Mouse (Mus musculus) thymus, postnatal 4 days (tissue): ENCODE data around the gene Aar2.
A peak's percentile ranks its signal among the peaks of the same experiment; 100 is the strongest.

Experiments
- DNase-seq: peaks from one replicate; pipeline ENCODE4 v3.0.0; 2021

Aar2 gene

DNA sequence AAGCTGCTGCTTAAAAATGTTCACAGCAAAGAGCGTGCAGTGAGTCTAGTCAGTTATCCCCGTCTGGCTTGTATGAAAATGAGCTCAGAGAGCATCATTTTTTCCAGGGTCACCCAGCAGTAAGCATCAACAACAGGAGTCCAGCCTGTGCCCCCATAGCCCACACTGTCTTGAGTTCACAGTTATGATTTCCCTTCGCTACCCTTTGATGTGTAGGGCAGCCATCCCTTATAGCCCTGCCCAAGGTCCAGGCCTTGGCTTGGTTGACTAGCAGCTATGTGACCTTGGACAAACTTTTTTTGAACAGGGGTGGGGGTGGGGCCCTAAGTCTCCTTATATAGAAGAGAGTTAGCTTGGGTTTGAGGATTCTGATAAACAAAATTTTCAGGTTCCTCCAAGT lies 21.9 kb downstream of the Aar2 start:
- DNase-seq = no peak

DNA sequence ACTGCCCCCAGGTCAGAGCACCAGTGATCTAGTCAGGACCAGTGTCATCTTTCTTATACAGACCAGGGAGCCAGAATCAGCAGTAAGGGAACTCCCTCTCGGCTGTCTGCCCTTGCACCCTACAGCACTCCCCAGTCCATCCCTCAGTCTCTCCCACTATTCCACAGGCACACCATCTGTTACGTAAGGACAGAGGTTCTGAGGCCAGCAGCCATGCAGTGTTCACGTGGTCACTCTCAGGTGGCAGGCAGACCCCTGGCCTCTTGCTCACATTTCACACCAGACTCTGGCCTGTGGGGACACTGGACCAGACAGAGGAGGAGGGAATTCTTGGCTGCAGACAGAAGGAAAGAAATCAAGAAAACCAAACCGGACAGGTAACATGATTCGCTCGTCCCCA lies 24.1 kb downstream of the Aar2 start:
- DNase-seq = no peak

DNA sequence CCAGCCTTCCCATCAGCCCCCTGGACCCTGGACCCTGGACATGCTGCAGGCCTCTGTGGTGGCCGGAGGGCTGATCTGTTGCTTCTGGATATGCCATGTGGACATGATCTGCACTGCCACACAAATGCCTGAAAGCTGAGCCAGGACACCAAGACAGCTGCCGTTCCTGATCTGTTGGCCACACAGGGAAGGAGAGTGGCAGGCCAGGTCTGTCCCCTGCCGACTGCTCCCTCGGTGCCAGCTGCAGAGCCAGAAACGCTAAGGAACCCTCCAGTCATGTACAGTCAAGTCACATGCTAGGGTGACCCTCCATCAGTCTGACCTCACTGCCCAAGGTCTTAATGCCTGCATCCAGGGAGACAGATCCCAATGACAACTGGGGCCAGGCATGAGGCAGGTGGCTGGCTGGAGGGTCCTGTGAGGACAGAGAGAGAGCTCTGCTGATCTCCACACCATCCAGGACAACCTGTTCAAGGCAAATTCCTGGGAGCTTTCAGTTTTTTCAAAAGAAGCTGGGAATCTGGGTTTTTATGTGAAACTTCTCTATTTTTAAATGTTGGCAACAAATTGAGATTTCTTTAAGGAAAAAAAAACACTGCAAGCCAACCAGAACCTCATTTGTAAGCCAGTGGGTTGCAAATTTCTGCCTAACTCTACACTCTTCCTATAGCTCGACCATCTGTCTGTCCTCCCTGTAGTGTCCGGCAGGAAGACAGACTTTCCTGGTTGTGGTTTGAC lies 29.6 kb downstream of the Aar2 start:
- DNase-seq = no peak

DNA sequence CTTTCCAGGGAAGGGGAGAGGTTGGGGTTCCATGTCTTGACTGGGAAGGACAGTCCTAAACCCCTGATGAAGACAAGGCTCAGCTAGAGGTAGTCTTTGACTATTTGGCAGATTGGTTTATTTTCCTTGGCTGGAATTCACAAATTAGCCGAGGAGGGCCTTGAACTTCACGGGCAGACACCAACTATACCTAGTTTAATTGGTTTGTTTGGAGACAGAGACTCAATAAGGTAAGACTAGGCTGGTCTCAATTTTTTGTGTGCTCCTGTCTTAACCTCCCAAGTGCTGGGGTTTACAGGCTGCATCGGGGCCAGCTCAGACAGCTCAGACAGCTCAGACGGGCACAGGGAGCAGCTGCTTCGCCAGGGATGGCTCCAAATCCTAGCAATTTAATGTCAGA lies 33.1 kb downstream of the Aar2 start:
- DNase-seq = no peak

DNA sequence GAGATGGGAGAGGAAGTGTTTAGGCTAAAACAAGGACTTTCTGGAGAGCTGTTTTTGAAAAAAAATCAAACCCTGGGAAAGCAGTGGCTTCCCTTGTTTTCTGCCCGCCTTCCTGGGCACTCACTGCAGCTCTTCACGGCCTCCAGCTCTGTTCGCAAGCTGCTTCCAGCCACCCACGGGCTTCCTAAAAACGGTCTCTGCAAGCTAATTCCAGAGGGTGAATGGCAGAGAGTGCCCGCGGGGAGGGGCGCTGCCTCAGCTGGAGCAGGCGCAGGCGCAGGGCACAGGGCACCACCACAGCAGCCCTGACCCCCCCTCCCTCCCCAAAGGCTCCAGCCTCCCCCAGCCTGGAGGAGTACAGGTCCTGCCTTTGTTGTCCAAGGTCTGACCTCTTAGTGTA lies 33.9 kb downstream of the Aar2 start:
- DNase-seq = no peak

DNA sequence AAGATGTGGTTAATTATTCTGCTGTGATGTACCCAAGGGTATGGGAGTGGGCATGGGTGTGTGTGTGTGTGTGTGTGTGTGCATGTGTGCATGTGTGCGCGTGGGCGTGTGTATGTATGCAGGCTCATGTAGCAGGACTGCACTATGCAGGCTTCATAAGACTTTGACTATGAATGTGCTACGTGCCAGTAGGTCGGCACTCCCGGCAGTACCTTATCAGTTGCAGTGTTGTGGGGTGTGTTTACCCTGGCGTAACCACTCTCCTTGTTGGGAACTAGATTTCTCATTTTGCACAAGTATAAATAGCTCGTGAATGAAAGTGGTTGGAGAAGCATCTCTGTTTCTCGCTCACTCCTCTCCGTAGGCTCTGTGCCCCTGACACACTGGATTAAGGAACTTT lies 35.5 kb downstream of the Aar2 start:
- no peak for DNase-seq

DNA sequence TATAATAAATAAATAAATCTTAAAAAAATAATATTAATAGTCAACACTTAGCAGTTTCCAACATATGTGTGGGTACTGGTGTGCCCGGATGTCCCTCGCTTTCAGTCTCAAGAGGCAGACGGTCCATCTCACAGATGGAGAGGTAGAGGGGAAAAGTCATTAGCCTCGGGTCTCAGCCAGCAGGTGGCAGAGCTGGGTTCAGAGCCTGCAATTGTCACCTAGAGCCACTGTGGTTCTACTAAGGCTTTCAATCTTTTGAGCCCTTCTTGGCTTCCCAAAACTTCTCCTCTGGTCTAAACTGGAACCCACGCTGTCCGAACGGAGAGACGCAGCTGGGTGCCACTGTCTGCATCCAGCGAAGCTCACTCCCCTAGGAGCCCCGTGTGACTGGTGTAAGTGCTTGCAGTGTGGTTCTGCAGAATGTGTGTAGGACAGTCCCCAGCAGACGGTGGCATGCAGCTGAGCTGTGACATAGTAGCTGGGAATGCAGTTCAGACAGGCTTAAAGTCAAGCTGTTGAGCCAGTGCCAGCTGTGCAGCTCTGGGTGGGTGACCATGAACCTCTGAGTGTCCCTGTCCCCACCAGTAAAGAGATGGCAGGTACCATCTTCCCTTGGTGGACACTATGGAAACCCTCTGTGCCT lies 36.9 kb downstream of the Aar2 start:
- peak; percentile 61 for DNase-seq

DNA sequence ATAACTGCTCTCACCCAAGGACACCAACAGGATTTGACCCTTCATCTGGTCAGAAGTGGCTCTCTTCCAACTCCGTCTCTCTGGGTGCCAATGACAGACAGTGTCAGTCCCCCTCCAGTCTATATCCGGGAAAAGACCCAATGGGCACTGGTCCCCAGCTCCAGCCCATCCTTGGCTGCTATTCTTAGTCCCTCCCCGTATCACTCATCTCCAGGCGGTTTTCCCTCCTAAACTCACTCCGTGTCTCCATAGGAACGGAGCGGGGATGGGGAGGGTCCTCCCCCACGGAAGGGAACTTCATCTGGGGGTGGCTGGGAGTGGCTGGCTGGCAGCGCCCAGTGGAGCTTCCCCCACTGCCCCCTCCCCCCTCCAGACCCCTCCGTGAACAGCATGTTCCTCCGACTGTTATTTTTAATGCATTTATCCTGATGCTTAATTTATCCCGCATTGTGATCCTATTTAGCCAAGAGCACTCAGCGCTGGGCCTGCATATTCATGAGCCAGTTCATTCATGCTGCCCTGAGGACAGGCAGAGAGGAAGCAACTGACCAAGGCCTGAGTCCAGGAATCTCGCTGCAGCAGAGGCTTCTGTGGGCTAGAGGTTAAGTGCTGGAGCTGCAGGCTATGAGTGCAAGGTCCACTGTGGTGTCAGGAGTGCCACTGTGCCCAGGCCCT lies 37.5 kb downstream of the Aar2 start:
- DNase-seq = no peak

DNA sequence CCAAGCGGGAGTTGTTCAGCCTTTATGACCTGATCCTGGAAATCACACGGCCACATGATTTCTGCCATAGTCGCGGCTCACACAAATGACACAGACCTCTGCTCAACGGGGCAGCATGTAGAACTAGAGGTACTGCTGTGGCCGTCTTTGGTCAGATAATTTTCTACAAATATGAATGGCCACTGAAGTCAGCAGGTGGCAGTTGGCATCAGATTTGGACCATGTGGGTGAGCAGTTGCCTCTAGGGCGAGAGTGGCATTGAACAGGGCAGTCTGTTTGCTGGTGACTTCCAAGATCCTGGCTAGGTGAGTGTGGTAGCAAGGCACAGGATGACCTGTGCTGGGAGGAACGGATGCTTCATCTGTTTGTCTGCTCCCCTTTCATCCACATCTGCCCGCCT lies 42.1 kb downstream of the Aar2 start:
- no peak for DNase-seq

DNA sequence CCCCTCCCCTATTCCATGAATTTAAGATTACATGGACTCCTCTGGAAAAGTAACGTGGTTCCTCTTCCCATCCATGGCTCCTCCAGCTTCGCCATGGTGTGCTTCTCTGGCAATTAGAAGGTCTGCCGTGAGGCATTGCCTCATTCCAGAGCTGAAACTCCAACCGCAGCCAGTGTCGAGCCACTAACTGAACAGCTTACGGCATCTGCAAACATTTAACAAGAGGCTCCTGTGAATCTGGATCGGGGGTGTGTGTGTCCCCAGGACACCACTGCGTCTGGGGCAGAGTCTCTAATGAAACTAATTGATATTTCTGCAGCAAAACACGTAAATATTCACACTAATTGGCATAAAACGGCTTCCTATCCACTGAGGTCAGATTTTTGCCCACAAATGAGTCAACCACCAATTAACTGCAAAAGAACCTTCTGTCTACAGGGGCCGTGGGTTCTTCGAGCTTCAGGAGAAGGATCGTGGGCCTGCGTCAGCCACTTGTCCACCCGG lies 47.7 kb downstream of the Aar2 start:
- DNase-seq = no peak

DNA sequence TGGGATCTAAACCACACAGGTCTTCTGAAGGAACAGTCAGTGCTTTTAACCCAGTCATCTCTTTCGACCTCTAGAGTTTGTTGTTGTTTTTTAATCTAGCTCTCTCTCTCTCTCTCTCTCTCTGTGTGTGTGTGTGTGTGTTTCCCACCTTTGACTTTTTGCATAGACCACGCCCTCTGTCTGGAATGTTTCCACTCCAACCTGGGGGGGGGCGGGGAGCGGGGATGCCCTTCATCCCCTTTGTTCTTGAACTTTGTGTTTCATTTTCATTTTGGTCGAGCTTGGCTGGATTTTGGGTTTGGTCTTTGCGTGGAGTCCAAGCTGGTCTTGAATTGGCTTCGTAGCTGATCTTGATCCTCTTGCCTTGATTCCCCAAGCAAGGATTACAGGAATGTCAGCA lies 55.2 kb downstream of the Aar2 start:
- DNase-seq = no peak

DNA sequence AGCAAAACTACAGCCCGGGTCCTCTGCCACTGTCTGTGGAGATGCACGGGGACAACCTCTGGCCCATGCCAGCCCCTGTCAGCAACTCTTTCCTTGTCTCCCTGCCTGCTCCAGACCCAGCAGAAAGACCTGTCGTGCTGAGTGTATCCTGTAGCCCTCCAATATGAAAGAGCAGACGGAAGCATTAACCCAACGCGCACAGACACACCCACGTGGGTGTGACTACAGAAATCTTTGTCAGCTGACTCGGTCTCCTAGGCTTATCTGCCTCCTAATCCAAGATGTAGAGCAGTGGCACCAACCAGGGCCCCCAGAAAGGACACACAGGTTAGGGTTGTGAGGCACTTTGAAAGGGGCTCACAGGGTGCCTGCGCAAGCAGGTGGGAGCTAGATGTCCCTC lies 56.3 kb downstream of the Aar2 start:
- DNase-seq = no peak

DNA sequence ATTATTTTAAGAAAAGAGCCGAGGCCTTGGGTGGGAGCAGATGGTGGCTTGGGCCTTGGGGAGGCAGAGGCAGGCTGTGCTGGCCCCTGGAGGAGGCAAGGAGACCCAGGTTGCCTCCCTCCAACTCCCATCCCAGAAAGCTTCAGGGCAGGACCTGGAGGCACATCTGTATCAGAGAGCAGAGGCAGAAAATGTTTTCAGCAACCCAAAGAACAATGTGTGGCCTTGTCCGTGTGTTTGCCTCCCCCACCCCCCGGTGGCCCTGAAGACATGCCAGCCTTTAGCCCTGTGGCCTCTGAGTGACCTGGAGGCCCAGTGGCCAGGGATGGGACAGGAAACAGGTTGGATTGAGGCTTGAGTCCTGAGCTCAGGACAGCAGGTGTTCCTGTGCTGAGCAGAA lies 57.8 kb downstream of the Aar2 start:
- DNase-seq = no peak

DNA sequence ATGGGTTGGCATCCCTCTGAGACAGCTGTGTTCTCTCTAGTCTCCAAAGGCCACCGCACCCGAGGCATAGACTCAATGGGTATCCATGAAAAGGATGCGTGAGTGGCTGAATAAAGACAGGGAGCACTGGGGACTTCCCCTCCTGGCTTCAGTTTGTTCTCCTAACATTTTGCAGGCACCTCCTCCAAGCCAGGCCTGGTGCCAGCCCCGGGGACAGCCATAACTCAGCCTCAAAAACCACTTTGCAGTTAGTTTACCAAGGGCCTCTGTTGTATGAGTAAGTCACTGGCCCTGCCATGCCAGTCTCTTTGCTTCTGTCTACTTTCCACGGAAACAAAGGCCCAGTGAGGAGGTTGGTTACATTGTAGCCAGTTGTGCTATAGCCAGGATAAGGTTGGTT lies 58.6 kb downstream of the Aar2 start:
- DNase-seq = no peak

DNA sequence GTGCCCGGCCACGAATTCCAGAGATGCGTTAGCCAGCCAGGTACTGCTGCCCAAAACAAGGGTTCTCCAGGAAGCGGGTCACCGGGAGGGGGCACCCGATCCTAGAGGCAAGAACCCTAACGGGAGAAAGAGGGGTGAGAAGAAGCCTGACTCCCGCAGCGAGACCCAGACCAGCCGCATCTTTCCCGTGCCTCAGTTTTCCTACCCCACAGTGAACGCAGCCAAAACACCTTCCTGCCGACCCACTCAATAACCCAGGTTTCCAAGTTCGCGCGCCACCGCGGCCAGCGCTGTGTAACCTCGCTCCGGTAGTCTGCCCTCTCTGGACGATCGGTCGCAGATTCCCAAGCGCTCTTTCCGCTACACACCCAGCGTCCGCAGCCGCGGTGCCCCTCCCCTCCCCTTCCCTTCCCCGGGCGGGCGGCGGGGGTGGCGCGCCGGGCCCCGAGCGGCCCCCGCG lies 65.7 kb downstream of the Aar2 start:
- peak; percentile 69 for DNase-seq

DNA sequence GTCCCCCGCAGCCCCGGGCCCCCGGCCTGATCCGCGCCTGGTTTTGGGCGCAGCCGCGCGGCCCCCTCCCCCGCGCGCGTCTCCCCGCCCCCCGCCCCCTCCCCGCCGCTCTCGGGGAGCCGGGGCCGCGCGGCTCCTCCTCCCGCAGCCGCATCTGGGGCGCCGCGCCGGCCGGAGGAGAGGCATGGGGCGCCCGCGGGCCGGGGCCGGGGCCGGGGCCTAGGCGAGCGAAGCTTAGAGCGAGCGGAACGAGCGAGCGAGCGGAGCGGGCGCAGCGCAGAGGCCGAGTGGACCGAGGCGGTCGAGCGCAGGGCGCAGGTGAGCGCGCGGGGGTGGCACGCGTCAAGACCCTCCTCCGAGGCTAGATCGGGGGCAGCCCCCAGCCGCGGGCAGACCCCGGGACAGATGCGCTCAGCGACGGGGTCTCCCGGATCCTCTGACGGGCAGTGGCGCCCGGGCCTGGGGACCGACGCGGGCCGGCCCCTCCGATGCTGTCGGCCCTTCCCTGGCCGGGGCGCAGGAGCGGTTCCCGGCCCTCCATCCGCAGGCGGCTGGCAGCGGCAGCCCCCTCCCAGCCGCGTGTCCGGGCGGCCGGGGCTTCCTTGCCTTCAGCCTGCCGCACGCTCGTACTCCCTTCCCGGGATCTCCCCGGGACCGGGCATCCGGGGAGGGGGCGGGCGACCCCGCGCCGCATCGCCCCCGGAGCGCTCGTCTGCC lies 66.3 kb downstream of the Aar2 start, which contains the start of gene Dlgap4:
Gene Dlgap4, plus strand, starts transcription at position 165 of the 717 bp plus-strand sequence.
- peak; percentile 53 for DNase-seq

DNA sequence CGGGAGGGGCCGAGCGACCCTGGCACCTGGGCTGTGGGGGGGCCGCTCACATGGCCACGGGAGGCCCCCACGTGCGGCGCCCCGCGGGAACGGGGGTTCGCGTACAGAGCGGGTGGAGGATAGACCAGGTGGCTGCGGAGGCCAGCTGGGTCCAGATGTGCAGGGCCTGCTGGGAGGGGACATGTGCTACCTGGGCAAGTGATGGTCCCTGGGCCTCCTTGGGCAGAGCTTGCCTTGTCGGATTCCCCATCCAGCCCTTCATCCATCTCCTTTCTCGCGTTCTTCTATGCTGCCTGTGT lies 66.8 kb downstream of the Aar2 start:
- peak; percentile 21 for DNase-seq

DNA sequence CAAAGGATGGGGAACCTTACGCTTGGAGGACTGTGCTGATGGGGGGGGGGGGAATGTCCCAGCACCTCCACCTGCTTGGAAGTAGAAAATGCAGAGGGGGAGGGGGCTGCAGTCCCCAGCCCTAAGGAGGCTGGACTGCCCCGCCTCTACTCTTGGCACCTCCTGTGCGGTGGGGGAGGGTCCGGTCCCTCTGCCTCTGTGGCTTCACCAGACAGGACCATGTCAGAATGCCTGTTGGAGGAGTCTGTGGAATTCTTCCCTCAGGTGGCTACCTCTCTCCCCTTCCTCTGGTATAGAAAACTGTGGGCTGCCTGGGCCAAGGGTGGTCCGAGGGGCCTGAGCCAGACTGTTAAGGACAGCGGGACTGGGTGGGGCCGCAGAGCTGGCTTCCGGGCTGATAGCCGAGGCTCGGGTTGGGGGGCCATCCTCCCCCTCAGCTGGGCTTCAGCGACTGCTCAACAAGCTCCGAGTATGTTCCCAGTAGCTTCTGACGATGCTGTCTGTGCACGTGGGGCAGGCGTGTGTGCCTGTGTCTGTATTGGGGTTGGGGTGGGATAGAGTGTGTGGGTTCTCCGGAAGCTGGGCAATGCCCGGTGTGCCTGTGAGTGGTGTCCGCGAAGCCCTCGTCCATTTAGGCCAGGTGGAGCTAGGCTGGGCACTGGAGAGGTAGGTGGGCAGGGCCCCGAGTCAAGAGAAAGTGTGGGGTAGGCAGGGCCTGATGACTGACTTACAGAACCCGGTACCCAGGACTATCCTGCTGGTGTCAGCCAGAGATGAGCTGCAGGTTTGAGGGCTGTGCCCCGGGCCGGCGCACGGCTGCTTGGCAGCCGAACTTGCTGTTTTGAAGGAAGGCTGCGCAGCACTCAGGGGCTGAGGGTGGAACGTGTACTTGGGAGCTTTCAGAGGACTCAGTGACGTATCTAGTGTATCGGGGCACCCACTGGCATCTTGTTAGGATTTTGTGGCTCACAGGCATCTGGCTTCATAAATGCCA lies 67.6 kb downstream of the Aar2 start:
- no peak for DNase-seq

DNA sequence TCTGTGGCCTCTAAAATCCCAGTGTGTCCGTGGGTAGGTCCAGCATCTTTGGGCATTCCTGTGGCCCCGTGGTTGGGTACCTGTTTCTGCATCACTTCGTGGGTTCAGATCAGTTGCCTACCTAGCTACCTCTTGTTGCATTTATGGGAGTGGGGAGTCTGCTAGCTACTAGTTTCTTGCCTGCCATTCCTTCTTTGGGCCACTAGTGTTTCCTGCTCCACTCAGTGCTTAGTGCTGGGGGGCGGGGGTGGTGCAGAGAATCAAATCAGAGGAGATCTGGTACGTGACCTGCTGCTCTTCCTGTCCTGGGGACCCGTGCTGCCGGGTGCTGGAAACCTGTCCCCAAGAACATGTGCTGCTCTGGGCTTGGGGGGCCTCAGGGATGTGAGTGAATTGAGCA lies 69.1 kb downstream of the Aar2 start:
- no peak for DNase-seq

DNA sequence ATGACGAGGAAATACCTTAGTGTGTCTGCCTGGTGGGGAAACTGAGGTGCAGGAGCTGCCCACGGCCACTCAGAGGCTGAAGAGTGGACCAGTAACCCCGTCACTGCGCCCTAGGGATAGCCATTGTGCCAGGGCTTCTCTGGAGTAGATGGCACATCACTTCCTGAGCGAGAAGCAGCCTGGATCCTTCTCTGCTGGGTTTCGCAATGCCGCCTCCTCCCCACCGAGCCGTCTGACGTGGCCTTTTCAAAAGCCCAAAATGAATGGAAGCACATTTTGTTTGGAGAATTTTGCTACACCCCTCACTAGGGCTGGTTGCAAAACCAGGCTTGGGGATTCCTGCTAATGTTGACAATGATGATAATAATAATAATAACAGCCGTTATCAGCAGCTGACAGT lies 70.2 kb downstream of the Aar2 start:
- DNase-seq = no peak
